Mouse (Mus musculus) spleen, postnatal 4 days (tissue): ENCODE results near the gene Gm49380.

Experiments used
- DNase-seq, 2 experiments: peaks; one replicate each; pipeline ENCODE4 v3.0.0; 2022; ENCODE audit warnings: low spot score in 2 of 2

Gene Gm49380

GRCm38 (mm10) chr9:44047571-44048490 lies 65.5 kb downstream of the Gm49380 start:
- no peak for DNase-seq

GRCm38 (mm10) chr9:44047071-44047470 lies 66.2 kb downstream of the Gm49380 start:
- DNase-seq = no peak

GRCm38 (mm10) chr9:44046426-44046825 lies 66.9 kb downstream of the Gm49380 start:
- no peak for DNase-seq

DNA sequence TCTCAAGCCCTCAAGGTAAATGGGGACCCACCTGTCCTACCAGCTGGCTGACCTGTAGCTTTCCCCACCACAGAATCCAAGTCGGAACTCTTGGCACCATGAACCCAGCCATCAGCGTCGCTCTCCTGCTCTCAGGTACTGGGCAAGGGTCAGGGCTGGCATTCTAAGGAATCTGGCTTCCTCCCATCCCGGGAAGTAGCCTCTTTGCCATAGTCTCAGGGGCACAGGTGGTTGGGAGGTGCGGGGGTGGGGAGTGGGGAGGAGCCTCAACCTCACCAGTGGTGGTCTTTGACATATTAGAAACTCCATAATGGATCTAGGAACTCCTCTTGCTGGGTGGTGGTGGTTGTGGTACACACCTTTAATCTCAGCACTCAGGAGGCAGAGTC lies 67.4 kb downstream of the Gm49380 start:
- DNase-seq = no peak

- no peak for DNase-seq
Measured at GRCm38 (mm10) chr9:44045158-44045883, 68.0 kb downstream of the Gm49380 start.

GRCm38 (mm10) chr9:44044426-44045157 lies 68.7 kb downstream of the Gm49380 start:
- no peak for DNase-seq

- DNase-seq = no peak
Measured at GRCm38 (mm10) chr9:44043708-44044425, 69.4 kb downstream of the Gm49380 start.

DNA sequence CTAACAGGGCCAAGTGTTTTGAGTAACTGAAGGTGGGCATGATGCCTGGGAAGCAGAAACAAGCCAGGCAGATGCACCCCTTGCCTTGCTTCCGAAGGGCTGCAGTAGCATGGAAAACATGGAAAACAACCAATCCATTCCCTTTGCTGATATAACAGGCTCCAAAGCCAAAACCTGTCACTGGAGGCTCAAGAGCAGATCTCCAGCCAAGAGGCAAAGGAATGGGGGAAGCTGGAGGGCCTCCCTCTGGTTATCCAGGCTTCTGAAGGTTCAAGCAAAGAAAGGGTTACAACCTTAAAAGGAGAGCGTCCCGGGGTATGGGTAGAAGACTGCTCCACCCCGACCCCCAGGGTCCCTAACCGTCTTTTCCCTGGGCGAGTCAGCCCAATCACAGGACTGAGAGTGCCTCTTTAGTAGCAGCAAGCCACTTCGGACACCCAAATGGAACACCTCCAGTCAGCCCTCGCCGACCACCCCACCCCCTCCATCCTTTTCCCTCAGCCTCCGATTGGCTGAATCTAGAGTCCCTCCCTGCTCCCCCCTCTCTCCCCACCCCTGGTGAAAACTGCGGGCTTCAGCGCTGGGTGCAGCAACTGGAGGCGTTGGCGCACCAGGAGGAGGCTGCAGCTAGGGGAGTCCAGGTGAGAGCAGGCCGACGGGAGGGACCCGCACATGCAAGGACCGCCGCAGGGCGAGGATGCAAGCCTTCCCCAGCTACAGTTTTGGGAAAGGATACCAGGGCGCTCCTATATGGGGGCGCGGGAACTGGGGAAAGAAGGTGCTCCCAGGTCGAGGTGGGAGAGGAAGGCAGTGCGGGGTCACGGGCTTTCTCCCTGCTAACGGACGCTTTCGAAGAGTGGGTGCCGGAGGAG lies 70.2 kb downstream of the Gm49380 start, which contains the start of gene Thy1:
TSS of gene Thy1 (plus strand) at position 549 of the 872 bp plus-strand sequence.
- DNase-seq = no peak

DNA sequence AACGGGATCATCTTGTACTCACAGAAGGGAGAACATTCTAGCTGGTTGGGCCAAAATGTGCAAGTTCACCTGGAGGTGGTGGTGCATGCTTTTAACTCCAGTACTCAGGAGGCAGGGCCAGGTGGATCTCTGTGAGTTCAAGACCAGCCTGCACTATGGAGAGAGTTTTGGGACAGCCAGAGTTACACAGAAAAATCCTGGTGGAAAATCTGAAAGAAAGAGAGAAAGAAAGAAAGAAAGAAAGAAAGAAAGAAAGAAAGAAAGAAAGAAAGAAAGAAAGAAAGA lies 71.0 kb downstream of the Gm49380 start:
- DNase-seq = no peak

- DNase-seq = peak in 1 of 2 experiments; percentile 37
Measured at GRCm38 (mm10) chr9:44041511-44042395, 71.5 kb downstream of the Gm49380 start.

- no peak for DNase-seq
Measured at GRCm38 (mm10) chr9:44037106-44037505, 76.2 kb downstream of the Gm49380 start.

GRCm38 (mm10) chr9:44033957-44034727 lies 79.2 kb downstream of the Gm49380 start:
- no peak for DNase-seq

DNA sequence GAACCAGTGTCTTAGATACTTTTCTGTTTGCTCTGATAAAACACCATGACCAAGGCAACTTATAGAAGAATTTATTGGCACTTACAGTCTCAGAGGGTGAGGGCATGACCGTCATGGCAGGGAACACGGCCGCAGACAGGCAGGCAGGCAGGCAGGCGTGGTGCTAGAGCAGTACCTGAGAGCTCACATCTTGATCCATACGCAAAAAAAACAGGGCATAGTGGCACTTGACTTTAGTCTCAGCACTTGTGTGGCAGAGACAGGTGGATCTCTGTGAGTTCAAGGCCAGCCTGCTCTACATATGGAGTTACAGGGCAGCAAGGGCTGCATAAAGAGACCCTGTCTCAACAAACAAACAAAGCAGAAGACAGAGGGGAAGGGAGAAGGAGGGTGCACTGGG lies 80.0 kb downstream of the Gm49380 start:
- DNase-seq = no peak

GRCm38 (mm10) chr9:44031946-44032345 lies 81.4 kb downstream of the Gm49380 start:
- no peak for DNase-seq

DNA sequence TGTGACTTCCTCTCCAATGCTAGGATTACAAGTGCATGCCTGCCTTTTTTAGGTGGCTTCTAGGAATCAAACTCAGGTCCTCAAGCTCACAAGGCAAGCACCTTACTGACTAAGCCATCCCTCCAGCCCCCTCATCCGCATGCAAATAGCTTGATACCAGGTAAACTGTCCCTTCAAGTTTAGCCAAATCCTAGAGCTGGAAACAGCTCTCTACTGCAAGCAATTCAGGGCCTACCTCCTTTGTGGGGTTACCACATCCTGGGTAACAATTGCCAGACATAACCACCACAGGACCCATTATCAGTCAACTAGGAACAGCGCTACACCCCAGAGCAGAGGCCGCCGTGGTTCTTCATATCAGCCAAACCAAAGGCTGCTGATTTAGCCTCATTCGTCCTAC lies 82.2 kb downstream of the Gm49380 start:
- no peak for DNase-seq

- DNase-seq = no peak
Measured at GRCm38 (mm10) chr9:44030646-44031045, 82.7 kb downstream of the Gm49380 start.

DNA sequence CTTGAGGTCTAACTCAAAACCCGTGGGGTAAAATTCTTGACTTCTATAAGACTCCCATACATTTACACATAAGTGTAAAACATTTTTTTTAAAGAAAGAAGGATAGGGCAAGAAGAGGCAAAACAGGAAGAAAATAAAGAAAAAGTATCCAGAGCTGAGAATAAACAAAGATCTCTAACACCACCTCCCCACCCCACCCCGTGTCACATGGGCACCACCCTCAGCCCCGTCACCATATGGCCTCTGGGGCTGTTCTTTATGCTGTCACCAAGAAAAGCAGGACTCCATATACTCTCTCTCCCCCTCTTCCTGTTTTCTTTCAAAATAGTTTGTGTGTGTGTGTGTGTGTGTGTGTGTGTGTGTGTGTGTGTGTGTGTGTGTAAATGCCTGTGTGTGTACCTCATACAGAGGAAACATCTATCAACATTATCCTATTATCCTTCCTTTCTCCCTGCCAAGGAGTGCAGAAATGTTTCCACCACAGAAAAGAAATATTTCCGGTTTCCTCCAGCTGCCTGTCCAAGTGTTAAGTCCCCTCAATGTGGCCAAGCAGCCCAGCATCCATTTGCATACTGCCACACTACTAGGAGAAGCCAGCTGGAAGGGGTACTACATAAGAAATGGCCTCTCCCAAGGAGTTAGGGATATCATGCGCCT lies 83.6 kb downstream of the Gm49380 start:
- no peak for DNase-seq

DNA sequence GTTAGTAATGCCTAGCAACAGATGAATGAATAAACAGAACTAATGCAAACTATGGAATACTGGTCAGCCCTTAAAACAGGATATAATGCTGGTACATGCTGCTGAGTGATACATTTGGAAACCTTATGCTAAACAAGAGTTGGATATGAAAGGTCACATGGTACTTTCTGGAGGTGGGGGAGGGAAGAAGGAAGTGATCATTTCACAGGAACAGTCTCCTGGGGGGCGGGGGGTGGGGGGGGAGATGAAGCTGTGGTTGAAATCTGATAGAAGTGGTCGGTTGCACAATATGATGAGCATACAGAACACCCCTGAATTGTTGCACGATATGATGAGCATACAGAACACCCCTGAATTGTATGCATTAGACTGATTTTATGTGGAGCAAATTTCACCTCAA lies 89.2 kb downstream of the Gm49380 start:
- no peak for DNase-seq
